8 mouse cellular contexts compared by ENCODE assay signal in genomic region chr10:81266211-81267105, GRCm38 (mm10). TPM values are rescaled to one million over a fixed set of nuclear protein-coding genes. Genes with fewer than 3 reads are reported as not detected.
DNase-seq lines count a peak whose midpoint lies in the region; ATAC-seq and TF ChIP-seq lines count a peak whose summit lies in the region.

TSS of gene Mrpl54 (minus strand) at chr10:81266934.
TSS of gene Apba3 (plus strand) at chr10:81266960.

- H3K9ac ChIP-seq in forebrain, embryonic 15.5 days (replicated peaks): peak within 1 kb of the TSS; percentile 63

- peak; percentile 71; the same call in 1 of the 2 replicates for TF ChIP-seq POLR2A in lung, adult 2 months (IDR thresholded peaks at IDR 0.05; ENCODE audit: borderline replicate concordance, extremely low read depth, low read depth, low read length)

- H3K9me3 ChIP-seq in forebrain, embryonic 15.5 days: no peaks in the 10 kb centered on the region

- no peaks in the 10 kb centered on the region for H3K27me3 ChIP-seq in forebrain, embryonic 15.5 days

- intact Hi-C loops in heart, postnatal 25 days (cut with DNase I): no loop called here

- peak; percentile 94 for ATAC-seq in forebrain, embryonic 15.5 days (replicated peaks)
- peak; percentile 74 for ATAC-seq in neutrophil, adult 5-6 weeks (ENCODE audit: extremely low read depth, insufficient number of reproducible peaks, low FRiP score, poor library complexity, severe bottlenecking)

- no peak for TF ChIP-seq CTCF in lung, adult 2 months (IDR thresholded peaks at IDR 0.05; ENCODE audit: insufficient read depth, low read length)

- H3K4me3 ChIP-seq in forebrain, embryonic 15.5 days: peak within 1 kb of the TSS; percentile 58
- peak within 1 kb of the TSS; percentile 91 for H3K4me3 ChIP-seq in lung, adult 2 months (replicated peaks; ENCODE audit: extremely low read depth, low read depth, low read length)

- DNase-seq in ES-CJ7 (ENCODE audit: low read depth, low spot score): peak; percentile 96
- DNase-seq in cerebellum, adult 11 months: peak; percentile 97
- DNase-seq in heart, postnatal 25 days (ENCODE audit: low spot score): peak; percentile 94
- peak; percentile 93 to 97 for DNase-seq in layer of hippocampus, adult 18-20 months (ENCODE audit: low spot score in 2 of 2)
- DNase-seq in lung, adult 2 months: peak; percentile 96
- peak; percentile 92 to 94 for DNase-seq in thymus, adult 18-20 months

- peaks cover 4% of the 10 kb centered on the region; the same call in 1 of the 2 replicates for H3K36me3 ChIP-seq in forebrain, embryonic 15.5 days

- WGBS in forebrain, embryonic 15.5 days: under 1% methylated on average over 48 of the region's 48 CpGs
- under 1% methylated on average over 48 of the region's 48 CpGs for WGBS in lung, adult 2 months

- H3K4me1 ChIP-seq in forebrain, embryonic 15.5 days: peaks cover 32% of the 10 kb centered on the region
- peaks cover 5% of the 10 kb centered on the region; the same call in 1 of the 2 replicates for H3K4me1 ChIP-seq in lung, adult 2 months (ENCODE audit: control insufficient read depth, insufficient read depth, low read length)

- H3K27ac ChIP-seq in forebrain, embryonic 15.5 days (replicated peaks): peak within 1 kb of the TSS; percentile 87

- peak within 1 kb of the TSS; percentile 69 for H3K4me2 ChIP-seq in forebrain, embryonic 15.5 days (replicated peaks)

RNA-seq across cellular contexts. Expression of gene Mrpl54, which starts in this region (rescaled TPM):
- 97.3 and 104 TPM in 2 replicates for polyA plus RNA-seq in forebrain, embryonic 15.5 days (2015; fragmentation: Nextera tagmentation; extraction: Ambion mirVana)
- 10 to 100 TPM; 93.8 to 96.6 TPM for total RNA-seq in heart, postnatal 25 days (2021)
- 10 to 100 TPM; 36.9 to 40.4 TPM for total RNA-seq in layer of hippocampus, adult 18-20 months (2021)
- 60.1 and 87.9 TPM in 2 replicates for polyA plus RNA-seq in lung, adult 2 months (2012; rRNA removed)
- 52.4 and 76.6 TPM in 2 replicates for total RNA-seq in neutrophil, adult 5-6 weeks (2017)

RNA-seq across cellular contexts. Expression of gene Apba3, which starts in this region (rescaled TPM):
- 33.5 and 37.5 TPM in 2 replicates for polyA plus RNA-seq in forebrain, embryonic 15.5 days (2015; fragmentation: Nextera tagmentation; extraction: Ambion mirVana)
- 100 to 1,000 TPM in 1 of 2 experiments, 10 to 100 TPM in 1; 98.4 to 123 TPM for total RNA-seq in heart, postnatal 25 days (2021)
- 10 to 100 TPM; 39.3 to 40.9 TPM for total RNA-seq in layer of hippocampus, adult 18-20 months (2021)
- polyA plus RNA-seq in lung, adult 2 months (2012; rRNA removed): 86.4 and 104 TPM in 2 replicates
- total RNA-seq in neutrophil, adult 5-6 weeks (2017): 16.6 and 24.0 TPM in 2 replicates

Comparison
In these comparisons a context has a peak if more than half of its experiments do, and no peak if none do; other contexts are left out.
1. Peak in every context shown above with its lines: DNase-seq, ATAC-seq, H3K4me3 ChIP-seq and H3K27ac ChIP-seq.